Mouse (Mus musculus): ENCODE data around the gene Pnma1.

DNA sequence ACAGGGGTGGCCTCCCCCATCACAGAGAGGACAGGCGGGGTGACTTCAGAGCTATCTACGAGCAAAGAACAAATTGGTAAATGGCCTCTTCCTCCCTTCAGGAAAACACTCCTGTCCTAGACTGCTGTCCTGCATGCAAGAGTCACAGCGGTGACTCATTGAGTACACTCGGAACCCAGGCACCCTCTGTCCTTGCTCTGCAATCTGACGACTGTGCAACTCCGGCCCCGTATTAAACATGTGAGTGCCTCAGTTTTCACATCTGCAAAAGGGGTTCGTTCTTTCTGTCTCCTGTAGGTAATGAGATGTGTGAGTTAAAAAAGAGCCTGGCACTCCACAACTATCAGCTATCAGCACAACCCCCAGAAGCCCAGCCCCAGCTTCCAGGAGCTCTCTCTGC is 12.2 kb upstream of the Pnma1 start:
- TF ChIP-seq EP300 (IDR thresholded peaks at IDR 0.05; ENCODE audit: low read depth) (no peak), CTCF (IDR thresholded peaks at IDR 0.05; ENCODE audit: low read depth) (no peak)
